Mouse (Mus musculus): ENCODE data around the gene Srebf1. TPM values are rescaled to one million over a fixed set of nuclear protein-coding genes. Genes with fewer than 3 reads are reported as not detected.

The Srebf1 gene
- polyA plus RNA-seq (2016; fragmentation: Nextera tagmentation; extraction: Ambion mirVana), result 45.7 and 50.9 TPM in 2 replicates

DNA sequence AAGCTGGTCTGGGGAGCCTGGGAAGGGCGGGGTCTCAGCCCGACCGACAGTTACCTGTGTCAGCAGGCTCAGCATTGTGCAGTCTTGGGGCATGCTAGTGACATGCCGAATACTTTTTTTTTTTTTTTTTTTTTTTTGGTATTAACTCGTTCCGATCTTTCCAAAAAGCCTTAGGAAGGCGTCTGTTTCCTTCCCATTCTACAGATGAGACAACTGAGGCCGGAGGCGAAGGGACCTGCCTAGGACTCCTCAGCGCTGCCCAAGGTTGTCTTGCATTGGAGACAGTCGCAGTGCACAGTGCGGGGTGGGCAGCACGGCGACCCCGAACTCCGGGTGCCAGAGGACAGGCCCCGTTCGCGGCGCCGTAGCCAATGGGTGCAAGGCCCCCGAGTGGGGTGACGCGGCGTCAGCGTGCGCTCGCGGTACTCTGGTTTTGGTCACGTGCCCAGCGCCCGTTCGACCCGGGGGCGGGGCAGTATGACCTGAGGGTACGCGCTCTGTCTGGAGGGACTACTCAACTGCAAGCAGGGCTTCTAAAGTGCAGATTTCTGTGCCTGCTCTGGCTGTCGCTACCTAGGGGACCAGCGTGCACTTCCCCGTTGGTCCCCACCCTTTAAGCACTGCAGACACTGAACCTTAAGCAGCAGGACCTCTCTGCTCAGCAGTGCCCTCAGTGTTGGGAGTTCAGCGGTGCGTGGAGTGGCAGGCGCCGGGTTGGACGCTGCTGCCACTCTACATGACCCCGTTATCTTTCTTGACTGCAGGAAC is at the start of gene Srebf1:
Srebf1 (minus strand) TSS at position 113 of the 768 bp plus-strand sequence.
- Histone ChIP-seq H3K9me3 (replicated peaks) (no peaks in the 10 kb centered on the region), H3K4me1 (peaks cover 68% of the 10 kb centered on the region), H3K27ac (peak within 1 kb of the TSS; percentile 91), H3K4me2 (peak within 1 kb of the TSS; percentile 87), H3K27me3 (replicated peaks) (no peaks in the 10 kb centered on the region), H3K4me3 (peak within 1 kb of the TSS; percentile 58), H3K9ac (peak within 1 kb of the TSS; percentile 63), H3K36me3 (peaks cover 13% of the 10 kb centered on the region)
- WGBS (ENCODE audit: insufficient replicate concordance), result 2% methylated on average over 46 of the region's 46 CpGs
- peak; percentile 77 for ATAC-seq

DNA sequence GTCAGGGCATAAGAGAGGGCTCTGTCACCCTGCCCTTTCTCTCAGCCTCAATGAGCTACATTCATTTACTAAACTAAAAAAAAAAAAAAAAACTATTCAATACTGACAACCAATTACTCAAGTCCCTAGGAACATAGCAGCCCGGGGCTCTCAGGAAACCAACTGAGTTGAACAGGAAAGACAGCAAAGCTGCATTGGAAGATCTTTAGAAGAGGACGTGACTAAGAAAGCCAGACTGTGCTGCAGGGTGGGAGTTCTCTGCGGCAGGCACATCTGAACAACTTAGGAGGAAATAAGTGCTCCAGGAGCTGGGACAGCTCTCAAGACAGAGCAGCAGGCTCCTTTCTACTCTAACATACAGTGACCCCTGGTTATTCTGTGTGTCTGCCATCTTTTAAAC is 46.2 kb upstream of the Srebf1 start:
- Histone ChIP-seq H3K36me3 (peaks cover 12% of the 10 kb centered on the region; the same call in 1 of the 2 replicates), H3K9me3 (replicated peaks) (no peaks in the 10 kb centered on the region), H3K4me2 (no peak overlapping the region), H3K4me1 (peaks cover 21% of the 10 kb centered on the region), H3K27ac (peak overlapping the region; percentile 62), H3K4me3 (no peak overlapping the region), H3K9ac (no peak overlapping the region), H3K27me3 (replicated peaks) (no peaks in the 10 kb centered on the region)
- ATAC-seq, result peak; percentile 38; the same call in 1 of the 2 replicates
- 24% methylated on average over 3 of the region's 3 CpGs for WGBS (ENCODE audit: insufficient replicate concordance)

DNA sequence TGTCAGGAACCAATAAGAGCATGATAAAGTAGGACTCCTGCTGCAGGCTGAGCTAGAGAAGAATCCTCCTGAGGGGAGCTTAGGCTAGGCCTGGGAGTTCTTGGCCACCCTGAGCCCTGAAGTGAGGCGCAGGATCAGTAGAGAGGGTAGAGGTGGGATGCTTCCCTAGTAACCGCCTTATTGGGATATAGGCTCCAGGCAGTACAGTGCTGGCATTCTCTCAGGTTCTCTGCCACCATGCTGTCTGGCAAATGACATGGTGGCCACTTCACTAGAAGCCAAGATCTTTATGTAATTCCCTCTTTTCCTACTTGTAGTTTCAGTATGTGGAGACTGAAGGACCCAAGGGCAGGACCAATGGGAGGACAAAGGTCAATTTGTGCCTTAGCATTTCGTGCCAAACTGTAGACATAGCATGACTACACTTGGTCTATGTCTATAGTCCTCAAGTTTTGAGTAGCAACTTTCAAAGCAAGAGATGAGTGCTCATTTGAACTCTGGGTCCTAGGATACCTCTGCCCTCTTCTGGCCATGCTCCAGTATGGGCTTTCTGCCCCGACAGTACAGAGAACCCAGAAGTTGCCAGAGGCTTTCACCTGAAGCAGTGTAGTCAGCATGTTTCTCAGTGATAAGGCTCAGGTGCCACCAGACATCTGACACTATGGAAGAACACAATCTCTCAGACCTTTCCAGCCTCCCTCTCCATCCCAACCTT is 43.0 kb upstream of the Srebf1 start:
- H3K9me3 ChIP-seq (replicated peaks), result no peaks in the 10 kb centered on the region
- 0 out of 2 replicates have a peak, but pooled peaks cover 4% of the 10 kb centered on the region for H3K36me3 ChIP-seq
- no peak overlapping the region for H3K27ac ChIP-seq
- no peak overlapping the region for H3K9ac ChIP-seq
- H3K27me3 ChIP-seq (replicated peaks), result no peaks in the 10 kb centered on the region
- WGBS (ENCODE audit: insufficient replicate concordance), result 68% methylated on average over 4 of the region's 4 CpGs
- no peak overlapping the region for H3K4me3 ChIP-seq
- H3K4me1 ChIP-seq, result peaks cover 14% of the 10 kb centered on the region; the same call in 1 of the 2 replicates
- no peak overlapping the region for H3K4me2 ChIP-seq
- 0 out of 2 replicates have a peak, but pooled peaks have one; percentile 30 for ATAC-seq

DNA sequence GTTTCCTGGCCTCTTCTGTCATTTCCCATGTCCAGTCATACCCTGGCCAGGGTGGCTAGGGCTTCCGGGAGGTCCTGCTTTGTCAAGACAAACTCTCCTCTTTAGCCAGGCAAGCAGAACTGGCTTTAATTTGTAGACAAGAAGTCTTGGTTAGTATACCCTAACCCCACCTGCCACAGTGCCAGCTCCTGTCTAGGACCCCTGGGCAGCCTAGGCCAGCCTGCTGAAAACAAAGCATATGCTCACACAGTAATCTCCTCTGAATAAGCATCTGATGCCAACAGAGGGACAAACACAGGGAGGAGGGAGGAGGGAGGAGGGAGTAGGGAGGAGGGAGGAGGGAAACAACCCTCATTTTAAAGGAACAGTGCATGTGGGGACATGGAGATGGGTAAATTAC is 42.3 kb upstream of the Srebf1 start:
- Histone ChIP-seq H3K4me2 (no peak overlapping the region), H3K4me3 (no peak overlapping the region), H3K4me1 (peaks cover 14% of the 10 kb centered on the region; the same call in 1 of the 2 replicates), H3K27ac (no peak overlapping the region), H3K9ac (no peak overlapping the region), H3K9me3 (replicated peaks) (no peaks in the 10 kb centered on the region), H3K27me3 (replicated peaks) (no peaks in the 10 kb centered on the region), H3K36me3 (0 out of 2 replicates have a peak, but pooled peaks cover 4% of the 10 kb centered on the region)
- ATAC-seq, result no peak
- 85% methylated on average over 1 of the region's 1 CpGs for WGBS (ENCODE audit: insufficient replicate concordance)

DNA sequence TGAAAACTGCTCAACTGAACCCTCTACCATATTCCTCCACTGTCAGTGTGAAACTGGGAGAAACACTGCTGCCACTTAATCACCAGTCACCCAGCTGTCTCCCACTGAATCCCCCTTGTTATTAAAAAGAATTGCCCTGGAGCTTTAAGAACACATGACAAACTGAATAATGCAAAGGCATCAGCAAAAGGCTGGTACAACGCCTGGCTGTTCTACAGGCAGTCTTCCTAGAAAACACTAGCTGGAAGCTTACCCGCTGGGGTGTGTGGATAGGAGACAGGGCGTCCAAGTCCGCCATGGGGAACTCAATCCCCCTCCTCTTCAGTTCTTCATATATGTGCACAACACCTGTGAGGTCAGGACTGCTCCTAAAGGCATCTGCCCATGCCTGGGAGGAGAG is 40.0 kb upstream of the Srebf1 start:
- no peak for ATAC-seq
- Histone ChIP-seq H3K27ac (no peak overlapping the region), H3K4me1 (peaks cover 13% of the 10 kb centered on the region; the same call in 1 of the 2 replicates), H3K36me3 (0 out of 2 replicates have a peak, but pooled peaks cover 7% of the 10 kb centered on the region), H3K9me3 (replicated peaks) (no peaks in the 10 kb centered on the region), H3K4me3 (no peak overlapping the region), H3K9ac (no peak overlapping the region), H3K27me3 (replicated peaks) (no peaks in the 10 kb centered on the region), H3K4me2 (no peak overlapping the region)
- WGBS (ENCODE audit: insufficient replicate concordance), result 73% methylated on average over 4 of the region's 4 CpGs

DNA sequence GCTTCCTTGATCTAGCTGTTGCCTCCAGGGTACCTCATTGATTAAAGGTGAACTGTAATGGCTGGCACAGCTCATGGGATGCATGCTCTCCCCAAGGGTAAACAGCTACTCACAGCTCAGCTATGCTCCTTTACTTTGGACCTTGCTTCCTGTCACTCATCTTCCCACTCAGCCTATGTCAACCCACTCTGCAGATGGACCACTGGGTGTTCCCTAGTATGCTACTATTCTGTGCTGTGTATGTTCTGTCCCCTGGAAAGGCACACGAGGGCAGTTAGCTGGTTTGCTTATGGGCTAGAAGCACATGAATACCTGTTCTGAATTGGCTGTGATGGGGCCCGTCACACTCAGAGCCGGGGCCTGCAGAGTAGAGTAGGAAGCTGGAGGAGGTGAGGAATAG is 38.4 kb upstream of the Srebf1 start:
- H3K9ac ChIP-seq, result no peak overlapping the region
- H3K27ac ChIP-seq, result no peak overlapping the region
- H3K27me3 ChIP-seq (replicated peaks), result no peaks in the 10 kb centered on the region
- no peaks in the 10 kb centered on the region for H3K9me3 ChIP-seq (replicated peaks)
- 75% methylated on average over 3 of the region's 3 CpGs for WGBS (ENCODE audit: insufficient replicate concordance)
- H3K4me1 ChIP-seq, result peaks cover 11% of the 10 kb centered on the region; the same call in 1 of the 2 replicates
- ATAC-seq, result no peak
- no peak overlapping the region for H3K4me2 ChIP-seq
- H3K4me3 ChIP-seq, result no peak overlapping the region
- peaks cover 14% of the 10 kb centered on the region; the same call in 1 of the 2 replicates for H3K36me3 ChIP-seq

DNA sequence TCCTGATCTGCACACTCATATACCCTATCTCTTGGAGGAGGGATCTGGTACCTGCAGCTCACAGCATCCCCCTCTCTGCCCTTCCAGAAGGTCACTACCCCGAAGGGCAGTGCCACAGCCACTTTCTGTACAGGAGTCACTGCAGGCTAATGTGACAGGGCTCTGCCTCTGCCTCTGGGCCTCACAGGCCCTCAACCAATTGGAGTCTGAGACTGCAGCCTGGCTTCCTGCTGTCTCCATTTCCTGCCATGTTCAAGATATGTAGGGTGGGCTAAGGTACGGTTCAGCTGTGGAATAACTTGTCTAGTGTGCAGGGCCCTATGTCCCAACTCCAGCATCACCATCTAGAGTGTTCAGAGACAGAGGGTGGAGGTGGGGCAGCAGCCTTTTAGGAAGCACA is 35.3 kb upstream of the Srebf1 start:
- Histone ChIP-seq H3K9me3 (replicated peaks) (no peaks in the 10 kb centered on the region), H3K9ac (no peak overlapping the region), H3K4me2 (no peak overlapping the region), H3K36me3 (peaks cover 23% of the 10 kb centered on the region), H3K27me3 (replicated peaks) (no peaks in the 10 kb centered on the region), H3K27ac (no peak overlapping the region), H3K4me1 (0 out of 2 replicates have a peak, but pooled peaks cover 5% of the 10 kb centered on the region), H3K4me3 (no peak overlapping the region)
- 61% methylated on average over 2 of the region's 2 CpGs for WGBS (ENCODE audit: insufficient replicate concordance)
- ATAC-seq, result no peak

DNA sequence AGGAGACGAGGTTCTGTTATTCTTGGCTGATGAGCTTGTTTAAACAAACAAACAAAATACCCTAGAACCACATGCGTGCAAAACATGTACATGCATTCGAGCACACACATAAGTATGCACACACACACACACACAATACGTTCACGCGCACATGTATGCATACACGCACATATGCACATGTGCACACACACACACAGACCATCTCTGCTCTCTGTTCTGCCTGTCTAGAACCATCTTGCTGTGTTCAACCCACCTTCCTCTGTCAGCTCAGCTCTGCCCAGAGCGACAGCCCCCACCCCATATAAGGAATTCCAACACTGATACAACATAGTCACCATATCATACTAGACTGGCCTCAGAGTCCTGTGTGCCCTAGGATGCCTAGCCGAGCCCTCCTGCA is 34.3 kb upstream of the Srebf1 start:
- Histone ChIP-seq H3K36me3 (peaks cover 23% of the 10 kb centered on the region), H3K4me2 (no peak overlapping the region), H3K4me1 (0 out of 2 replicates have a peak, but pooled peaks cover 5% of the 10 kb centered on the region), H3K9ac (no peak overlapping the region), H3K27me3 (replicated peaks) (no peaks in the 10 kb centered on the region), H3K4me3 (no peak overlapping the region), H3K9me3 (replicated peaks) (no peaks in the 10 kb centered on the region), H3K27ac (no peak overlapping the region)
- no peak for ATAC-seq
- WGBS (ENCODE audit: insufficient replicate concordance), result 84% methylated on average over 9 of the region's 9 CpGs

DNA sequence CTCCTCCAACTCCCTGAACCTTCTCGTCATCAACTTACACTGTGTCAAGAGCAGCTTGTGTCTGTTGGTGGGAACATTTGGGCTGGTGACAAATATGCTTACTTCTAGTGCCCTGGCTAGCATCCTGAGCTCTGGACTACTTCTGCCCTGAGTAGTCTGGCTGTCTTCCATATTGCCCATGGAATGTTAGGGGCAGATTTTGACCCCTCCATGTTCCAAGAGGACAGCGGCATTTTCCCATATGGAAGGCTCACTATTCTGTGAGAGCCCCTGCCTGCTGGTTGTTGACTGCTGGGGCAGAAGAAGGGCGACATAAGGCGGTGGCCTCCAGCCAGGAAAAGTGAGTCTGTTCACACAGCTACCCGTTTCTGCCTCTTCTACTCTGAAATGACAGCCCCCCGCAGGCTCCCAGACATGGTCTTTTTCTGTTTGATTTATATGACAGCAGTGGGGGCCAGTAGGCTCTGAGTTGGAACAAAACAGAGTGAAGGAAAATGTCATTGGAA is 33.8 kb upstream of the Srebf1 start:
- Histone ChIP-seq H3K4me2 (no peak overlapping the region), H3K9me3 (replicated peaks) (no peaks in the 10 kb centered on the region), H3K27me3 (replicated peaks) (no peaks in the 10 kb centered on the region), H3K36me3 (peaks cover 23% of the 10 kb centered on the region), H3K27ac (no peak overlapping the region), H3K4me1 (0 out of 2 replicates have a peak, but pooled peaks cover 7% of the 10 kb centered on the region), H3K9ac (no peak overlapping the region), H3K4me3 (no peak overlapping the region)
- 75% methylated on average over 6 of the region's 6 CpGs for WGBS (ENCODE audit: insufficient replicate concordance)
- no peak for ATAC-seq

DNA sequence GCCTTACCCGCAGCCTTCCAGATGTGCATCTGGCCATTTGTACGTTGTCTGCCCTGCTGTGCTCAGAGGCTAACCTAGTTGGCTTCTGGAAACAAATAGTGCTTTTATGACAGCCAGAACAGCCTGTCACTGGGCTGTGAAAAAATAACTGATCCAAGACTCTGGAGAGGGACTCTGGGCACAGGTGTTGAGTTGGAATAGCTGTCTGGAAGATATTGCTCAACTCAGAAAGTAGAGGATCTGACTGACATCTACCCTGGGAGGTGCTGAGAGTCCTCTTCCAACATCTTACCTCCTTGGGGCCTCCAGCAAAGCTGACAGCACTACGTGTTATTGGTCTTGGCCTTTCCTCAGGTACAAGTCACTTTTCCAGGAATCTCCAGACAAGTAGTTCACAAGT is 33.3 kb upstream of the Srebf1 start:
- no peak overlapping the region for H3K4me3 ChIP-seq
- 0 out of 2 replicates have a peak, but pooled peaks cover 7% of the 10 kb centered on the region for H3K4me1 ChIP-seq
- no peak overlapping the region for H3K27ac ChIP-seq
- peaks cover 26% of the 10 kb centered on the region for H3K36me3 ChIP-seq
- H3K4me2 ChIP-seq, result no peak overlapping the region
- 79% methylated on average over 3 of the region's 3 CpGs for WGBS (ENCODE audit: insufficient replicate concordance)
- no peaks in the 10 kb centered on the region for H3K9me3 ChIP-seq (replicated peaks)
- no peak for ATAC-seq
- H3K27me3 ChIP-seq (replicated peaks), result no peaks in the 10 kb centered on the region
- no peak overlapping the region for H3K9ac ChIP-seq

DNA sequence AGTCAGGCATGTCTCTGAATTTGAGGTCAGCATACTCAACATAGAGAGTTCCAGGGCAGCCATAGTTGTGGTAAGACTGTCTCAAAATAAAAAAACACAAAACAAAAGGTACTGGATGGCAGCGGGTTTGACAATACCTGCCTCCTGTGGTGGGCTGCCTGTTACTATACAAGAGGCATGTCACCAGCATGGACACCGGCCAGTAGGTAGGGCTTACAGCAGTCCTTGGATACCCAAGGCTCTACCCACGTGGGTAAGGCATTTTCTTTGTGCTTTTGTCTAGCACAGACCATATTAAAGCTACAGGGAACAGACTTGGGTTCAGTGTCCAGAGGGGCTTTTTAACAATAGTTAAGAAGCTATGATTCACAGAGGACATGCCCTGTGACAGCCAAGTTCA is 32.8 kb upstream of the Srebf1 start:
- Histone ChIP-seq H3K4me2 (no peak overlapping the region), H3K27me3 (replicated peaks) (no peaks in the 10 kb centered on the region), H3K4me1 (0 out of 2 replicates have a peak, but pooled peaks cover 7% of the 10 kb centered on the region), H3K36me3 (peaks cover 30% of the 10 kb centered on the region), H3K27ac (no peak overlapping the region), H3K4me3 (no peak overlapping the region), H3K9ac (no peak overlapping the region), H3K9me3 (replicated peaks) (no peaks in the 10 kb centered on the region)
- ATAC-seq, result no peak
- 72% methylated on average over 3 of the region's 3 CpGs for WGBS (ENCODE audit: insufficient replicate concordance)

DNA sequence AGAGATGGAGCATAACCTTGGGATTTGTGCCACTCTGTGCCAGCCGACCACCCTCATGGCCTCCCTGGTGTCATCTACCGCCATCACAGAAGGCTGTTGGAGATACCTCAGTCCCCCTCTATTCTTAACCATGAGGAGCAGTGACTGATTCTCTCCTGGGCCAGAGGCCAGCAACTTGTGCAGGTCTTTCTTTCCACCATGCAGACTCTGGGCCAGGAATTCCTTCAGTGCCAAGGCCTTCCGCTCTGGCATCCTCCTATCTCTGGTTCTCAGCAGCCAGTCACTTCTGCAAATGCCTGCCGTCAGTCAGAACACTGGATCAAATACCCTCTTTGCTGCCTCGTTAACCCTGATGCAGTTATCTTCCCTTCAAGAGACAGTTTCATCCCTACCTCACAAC is 31.9 kb upstream of the Srebf1 start:
- Histone ChIP-seq H3K36me3 (peaks cover 31% of the 10 kb centered on the region), H3K4me1 (0 out of 2 replicates have a peak, but pooled peaks cover 7% of the 10 kb centered on the region), H3K9ac (no peak overlapping the region), H3K27me3 (replicated peaks) (no peaks in the 10 kb centered on the region), H3K4me3 (no peak overlapping the region), H3K27ac (no peak overlapping the region), H3K4me2 (no peak overlapping the region), H3K9me3 (replicated peaks) (no peaks in the 10 kb centered on the region)
- no peak for ATAC-seq
- 80% methylated on average over 5 of the region's 5 CpGs for WGBS (ENCODE audit: insufficient replicate concordance)
